Mouse (Mus musculus) kidney, postnatal 36 days (tissue): ENCODE results near the gene Mical2.

Experiments
- DNase-seq, 2 experiments: peaks; one replicate each; pipeline ENCODE4 v3.0.0; 2021 to 2022; ENCODE audit warnings: mixed read lengths in 2 of 2

Mical2 gene

GRCm38 (mm10) chr7:112225615-112226262 is at the start of gene Mical2:
Gene Mical2 (plus strand): TSS chr7:112225856.
- peak; percentile 93 to 94 for DNase-seq

DNA sequence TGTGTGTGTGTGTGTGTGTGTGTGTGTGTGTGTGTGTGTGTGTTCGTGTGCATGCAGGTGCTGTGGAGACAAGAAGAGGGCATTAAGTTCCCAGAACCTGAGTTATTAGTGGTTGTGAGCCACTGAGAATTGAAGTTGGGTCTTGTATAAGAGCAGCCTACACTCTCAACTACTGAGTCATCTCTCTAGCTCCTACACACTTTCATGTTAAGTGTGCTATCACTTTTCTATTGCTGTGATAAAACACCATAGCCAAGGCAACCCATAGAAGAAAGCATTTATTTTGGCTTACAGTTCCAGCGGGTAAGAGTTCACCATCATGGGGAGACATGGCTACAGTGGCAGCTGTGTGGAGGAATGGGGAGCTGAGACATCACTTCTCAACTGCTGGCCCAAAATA is 49.0 kb upstream of the Mical2 start:
- DNase-seq, result no peak

DNA sequence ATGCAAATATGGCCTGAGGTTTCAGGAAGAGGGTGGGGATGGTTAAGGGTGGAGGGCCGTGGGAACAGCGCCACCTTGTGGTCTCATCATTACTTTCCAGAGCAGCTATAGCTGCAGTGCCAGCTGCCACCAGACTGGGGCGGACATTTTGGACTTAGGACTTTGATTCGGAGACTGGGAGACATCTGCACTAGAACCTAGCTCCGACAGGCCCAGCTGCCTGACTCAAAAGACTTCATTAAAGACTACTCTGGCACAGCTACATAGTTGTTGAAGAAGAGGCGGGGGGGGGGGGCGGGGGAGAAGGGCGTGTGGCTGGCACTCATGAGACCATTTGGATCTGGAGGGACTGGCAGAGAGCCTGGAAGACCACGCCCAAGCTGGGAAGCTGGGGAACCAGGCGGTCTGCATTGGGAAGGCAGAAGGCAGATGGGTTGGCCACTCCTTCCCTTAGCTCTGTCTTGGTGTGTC is 45.4 kb upstream of the Mical2 start:
- DNase-seq, result peak; percentile 84 to 90

DNA sequence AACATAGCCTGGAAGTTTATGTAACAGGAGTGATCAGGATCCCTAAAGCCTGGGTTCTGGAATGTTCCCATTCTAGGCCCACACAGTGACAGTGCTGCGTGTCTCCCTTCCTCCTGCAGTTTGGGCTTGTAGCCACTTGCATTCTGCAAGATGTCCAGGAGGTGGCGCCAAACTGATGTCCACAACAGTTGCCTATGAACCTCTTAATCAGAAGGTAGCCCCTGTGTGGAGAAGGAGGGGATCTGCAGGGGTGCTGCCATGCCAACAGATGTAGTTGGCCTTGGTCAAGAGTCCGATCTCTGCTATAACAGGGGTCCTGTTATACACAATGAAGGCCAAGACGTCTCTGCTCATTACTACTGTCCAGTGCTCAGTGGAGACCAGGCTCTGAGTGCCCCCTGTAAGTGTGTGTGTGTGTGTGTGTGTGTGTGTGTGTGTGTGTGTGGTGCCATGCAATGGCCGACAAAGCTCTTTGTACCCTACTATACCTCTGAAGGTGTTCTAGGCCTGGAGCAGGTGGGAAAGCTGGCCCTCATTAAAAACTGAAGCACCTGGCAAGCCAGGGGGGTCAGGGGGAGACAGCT is 42.3 kb upstream of the Mical2 start:
- peak; percentile 88 to 92 for DNase-seq

GRCm38 (mm10) chr7:112184519-112185225 is 41.0 kb upstream of the Mical2 start:
- DNase-seq, result peak in 1 of 2 experiments; percentile 36

DNA sequence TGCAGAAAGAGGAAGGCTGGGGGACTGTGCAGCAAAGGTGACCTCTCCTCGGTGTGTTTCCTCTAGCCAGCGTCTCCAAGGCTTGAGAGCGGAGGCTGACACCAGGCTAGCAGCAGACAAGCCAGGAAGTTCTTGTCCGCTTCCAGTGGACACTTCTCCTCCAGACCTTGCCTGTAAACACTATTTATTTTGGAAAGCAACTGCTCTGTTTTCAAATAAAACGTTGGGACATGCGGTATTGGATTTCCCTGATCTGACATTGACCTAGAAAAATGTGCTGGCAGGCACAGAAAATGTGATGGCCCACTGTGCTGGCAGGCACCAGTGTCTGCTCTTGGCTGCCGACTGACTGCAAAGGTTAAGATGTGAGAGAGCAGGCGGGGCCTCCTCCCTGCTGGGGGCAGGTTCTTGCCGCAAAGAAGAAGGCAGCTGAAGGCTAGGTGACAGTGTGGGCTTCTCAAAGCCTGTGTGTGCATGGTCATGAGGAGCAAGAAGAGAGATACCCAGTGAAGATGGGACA is 40.4 kb upstream of the Mical2 start:
- DNase-seq, result peak; percentile 73 to 80

DNA sequence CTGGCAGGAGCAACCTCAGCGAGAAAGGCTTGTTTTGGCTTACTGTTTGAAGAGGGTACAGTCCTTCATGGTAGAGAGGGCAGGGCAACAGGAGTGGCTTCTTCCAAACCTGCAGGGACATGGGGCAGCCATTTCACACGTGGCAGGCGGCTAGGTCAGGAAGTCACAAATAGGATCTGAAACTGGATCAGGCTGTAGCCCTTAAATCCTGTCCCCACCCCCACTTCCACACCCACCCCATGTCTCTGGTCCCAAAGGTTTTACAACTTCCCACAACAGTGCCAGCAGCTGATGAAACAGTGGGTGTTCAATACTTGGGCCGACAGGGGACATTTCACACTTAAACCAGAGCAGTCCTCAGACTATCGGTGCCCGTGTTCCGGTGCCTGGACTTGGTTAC is 38.8 kb upstream of the Mical2 start:
- no peak for DNase-seq

- no peak for DNase-seq
Observed at GRCm38 (mm10) chr7:112187536-112188459, 37.9 kb upstream of the Mical2 start.

- DNase-seq, result no peak
Observed at GRCm38 (mm10) chr7:112192237-112192636, 33.4 kb upstream of the Mical2 start.

GRCm38 (mm10) chr7:112192778-112193177 is 32.9 kb upstream of the Mical2 start:
- DNase-seq, result no peak

DNA sequence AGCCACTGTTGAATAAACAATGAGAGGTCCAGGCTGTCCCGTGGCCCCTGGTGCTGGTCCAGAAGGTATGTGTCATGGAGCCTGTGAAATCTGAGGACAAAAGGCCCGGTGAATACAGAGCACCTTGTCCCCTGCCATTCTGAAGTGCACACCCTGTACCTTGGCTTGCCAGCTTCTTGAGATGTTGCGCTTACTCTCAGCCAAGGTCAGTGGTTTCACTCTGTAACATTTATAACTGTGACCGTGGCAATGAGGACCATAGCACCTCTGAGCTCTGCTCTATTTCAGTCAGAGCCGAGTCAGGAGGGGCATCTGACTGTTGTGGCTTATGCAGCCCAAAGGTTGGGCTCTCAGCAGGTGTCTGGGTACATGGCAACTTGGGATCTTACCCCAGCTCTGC is 31.4 kb upstream of the Mical2 start:
- DNase-seq, result no peak

GRCm38 (mm10) chr7:112197461-112197860 is 28.2 kb upstream of the Mical2 start:
- no peak for DNase-seq

DNA sequence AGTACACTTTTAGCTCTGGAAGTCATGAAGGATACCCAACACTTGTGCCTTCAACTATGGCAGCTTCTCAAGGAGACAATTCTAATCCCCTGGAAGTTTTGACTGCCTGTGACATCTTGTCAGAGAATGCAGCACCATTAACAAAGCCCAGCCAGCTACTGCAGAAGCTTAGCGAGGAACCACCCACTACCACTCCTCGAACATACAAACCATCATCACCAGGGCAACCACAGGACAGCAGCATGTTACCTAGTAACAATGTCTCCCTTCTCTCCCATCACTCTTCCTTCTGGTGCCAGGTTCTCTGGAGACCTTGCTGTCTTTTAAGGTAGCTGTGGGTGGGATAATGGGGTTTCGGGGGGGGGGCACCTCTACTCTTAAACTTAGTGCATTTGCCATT is 26.3 kb upstream of the Mical2 start:
- DNase-seq, result no peak

DNA sequence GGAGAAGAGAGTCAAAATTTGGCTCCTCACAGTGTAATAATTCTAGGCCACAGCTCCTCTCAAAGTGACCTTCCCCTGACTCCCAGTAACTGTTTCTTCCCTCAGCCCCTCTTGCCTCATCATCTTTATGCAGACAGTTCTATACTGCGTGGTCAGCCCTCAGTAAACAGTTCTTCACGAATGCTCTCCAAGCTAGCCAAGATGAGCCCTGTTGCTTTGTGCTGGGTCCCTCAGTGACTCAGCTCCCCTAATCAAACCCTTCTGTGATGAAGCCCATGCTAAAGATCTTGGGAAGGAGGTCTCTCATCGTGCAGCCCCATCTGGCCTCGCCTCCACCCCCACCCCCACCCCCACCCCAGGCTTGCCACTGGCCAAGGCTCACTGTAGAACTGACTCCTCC is 24.9 kb upstream of the Mical2 start:
- DNase-seq, result no peak

DNA sequence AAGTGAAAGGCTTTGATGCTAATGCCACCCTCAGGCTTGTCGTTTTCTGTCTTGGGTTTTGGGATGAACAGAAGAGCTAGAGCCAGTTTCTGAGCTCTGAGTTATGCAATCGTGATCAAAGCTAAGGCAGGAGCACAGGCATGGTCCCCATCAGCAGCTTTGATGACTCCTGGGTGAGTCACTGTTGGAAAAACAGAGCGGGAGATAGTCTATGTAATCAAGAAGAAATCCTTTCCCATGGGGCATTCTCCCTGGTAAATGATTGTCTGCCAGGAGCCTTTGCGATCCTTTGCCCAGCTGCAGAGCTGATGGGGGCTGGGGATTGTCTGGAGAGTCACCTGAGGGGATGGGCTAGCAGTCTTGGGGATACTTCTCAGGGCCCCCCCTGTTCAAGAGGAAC is 23.5 kb upstream of the Mical2 start:
- DNase-seq, result peak; percentile 34 to 48

DNA sequence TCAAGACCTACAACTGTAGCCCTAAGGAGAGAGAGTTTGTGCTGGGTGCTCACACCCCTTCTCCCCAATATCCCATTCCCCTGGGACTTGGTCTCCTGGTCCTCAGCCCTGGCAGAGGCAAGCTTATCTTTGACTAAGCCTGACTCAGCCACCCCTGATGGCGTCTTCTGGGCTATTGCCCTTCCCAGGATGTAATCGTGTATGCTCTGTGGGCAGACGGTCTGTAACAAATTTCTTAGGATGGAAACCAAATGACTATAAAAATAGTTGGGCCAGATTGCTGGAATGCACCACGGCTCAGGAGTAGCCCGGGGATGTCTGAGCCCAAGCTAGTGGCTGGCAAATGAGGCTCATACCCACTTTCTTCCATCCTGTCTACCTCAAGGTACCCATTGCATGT is 22.8 kb upstream of the Mical2 start:
- DNase-seq, result no peak

- no peak for DNase-seq
Observed at GRCm38 (mm10) chr7:112203937-112204336, 21.7 kb upstream of the Mical2 start.

DNA sequence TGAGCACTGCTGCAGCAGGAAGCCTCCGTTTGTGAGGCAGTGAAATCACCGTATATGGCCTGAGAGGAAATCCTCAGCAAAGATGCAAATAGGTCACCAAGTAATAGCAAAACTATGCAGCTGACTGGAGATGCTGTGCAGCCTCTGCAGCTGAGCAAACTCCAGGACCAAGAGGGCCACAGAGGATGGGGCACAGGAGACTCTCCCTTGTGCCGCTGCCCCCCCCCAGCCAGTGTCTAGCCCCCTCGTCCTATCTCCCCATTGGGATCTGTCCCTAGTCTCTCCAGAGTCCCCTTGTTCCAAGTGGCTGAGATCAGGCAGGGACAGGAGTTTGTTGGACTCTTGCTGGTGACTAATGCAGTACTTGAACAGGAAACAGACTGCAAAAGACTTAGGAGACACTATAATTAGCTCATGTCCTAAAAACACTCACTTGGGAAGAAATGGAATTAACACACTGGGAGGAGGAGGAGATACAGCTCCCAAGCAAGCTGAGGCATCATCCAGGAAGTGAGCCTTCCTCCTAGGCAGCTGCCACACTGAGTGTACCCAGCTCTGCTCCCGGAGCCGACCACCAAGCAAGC is 21.2 kb upstream of the Mical2 start:
- peak in 1 of 2 experiments; percentile 20 for DNase-seq

GRCm38 (mm10) chr7:112205513-112205912 is 20.1 kb upstream of the Mical2 start:
- DNase-seq, result no peak

- DNase-seq, result no peak
Observed at GRCm38 (mm10) chr7:112207717-112208116, 17.9 kb upstream of the Mical2 start.

DNA sequence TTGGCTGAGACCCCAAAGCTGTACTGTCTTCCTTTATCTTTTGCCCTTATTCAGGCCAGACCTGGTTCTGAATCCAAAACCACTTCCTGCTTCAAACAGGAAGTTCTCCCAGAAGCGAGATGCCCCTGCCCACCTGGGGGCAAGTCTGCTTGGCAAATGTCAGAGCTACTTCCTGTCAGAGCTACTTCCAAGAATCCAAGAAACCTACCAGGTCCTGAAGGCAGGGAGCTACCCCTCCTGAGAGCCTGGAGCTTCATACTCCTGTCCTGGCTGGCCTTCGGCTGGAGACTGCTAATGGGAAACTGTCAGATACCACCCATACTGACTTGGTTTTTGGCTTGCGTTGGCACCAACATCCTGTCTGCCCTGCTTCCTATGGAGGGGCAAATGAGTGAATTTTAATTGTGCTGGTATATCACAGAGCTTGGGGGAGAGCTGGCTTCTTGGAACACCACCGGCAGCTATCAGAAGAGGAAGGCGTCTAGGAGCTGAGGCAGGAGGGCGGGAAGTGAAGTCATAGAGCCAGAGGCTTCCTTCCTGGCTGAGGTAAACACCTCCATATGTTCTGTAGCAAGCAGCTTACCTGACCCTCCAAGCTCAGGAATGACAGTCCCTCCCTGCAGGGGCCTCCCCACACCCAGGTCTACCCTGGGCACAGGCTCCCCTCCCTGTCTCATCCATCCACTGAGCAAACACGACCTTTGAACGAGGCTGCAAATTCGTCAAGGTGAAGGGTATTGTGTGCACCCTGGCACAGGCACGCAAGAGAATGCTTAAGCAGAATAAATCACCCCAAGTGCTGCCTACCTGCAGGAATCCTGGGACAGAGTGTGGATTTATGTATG is 17.1 kb upstream of the Mical2 start:
- peak; percentile 27 to 40 for DNase-seq
